ENCODE assay signal across 8 mouse cellular contexts in genomic region chr2:164769258-164770037, GRCm38 (mm10). TPM values are rescaled to one million over a fixed set of nuclear protein-coding genes. Genes with fewer than 3 reads are reported as not detected.
A peak's percentile ranks its signal among the peaks of the same experiment; 100 is the strongest.
DNase-seq lines count a peak whose midpoint lies in the region; ATAC-seq and TF ChIP-seq lines count a peak whose summit lies in the region.

Gene Ube2c, plus strand, starts transcription at chr2:164769898.

- peak; percentile 98 for ATAC-seq in embryonic facial prominence, embryonic 15.5 days (ENCODE audit: insufficient number of reproducible peaks, low FRiP score, low TSS enrichment, low read depth)
- peak; percentile 98 for ATAC-seq in limb, embryonic 14.5 days (ENCODE audit: low FRiP score, low read depth)
- peak; percentile 99 for ATAC-seq in midbrain, postnatal 0 days (ENCODE audit: low FRiP score)

- H3K27ac ChIP-seq in bone marrow, adult 2 months (ENCODE audit: control insufficient read depth, insufficient read depth, low read depth, low read length, poor library complexity), result peak within 1 kb of the TSS; percentile 68
- peak within 1 kb of the TSS; percentile 65 for H3K27ac ChIP-seq in embryonic facial prominence, embryonic 15.5 days (replicated peaks)
- H3K27ac ChIP-seq in limb, embryonic 14.5 days (replicated peaks; ENCODE audit: low read depth, low read length), result 0 out of 2 replicates have a peak within 1 kb of the TSS, but pooled peaks have one; percentile 58
- H3K27ac ChIP-seq in midbrain, postnatal 0 days (ENCODE audit: low read depth, low read length), result no peak within 1 kb of the TSS

- H3K4me1 ChIP-seq in bone marrow, adult 2 months (ENCODE audit: control insufficient read depth, insufficient read depth, low read length), result no peaks in the 10 kb centered on the region
- H3K4me1 ChIP-seq in embryonic facial prominence, embryonic 15.5 days, result peaks cover 30% of the 10 kb centered on the region
- peaks cover 6% of the 10 kb centered on the region for H3K4me1 ChIP-seq in limb, embryonic 14.5 days (ENCODE audit: control insufficient read depth, insufficient read depth, low read length)
- H3K4me1 ChIP-seq in midbrain, postnatal 0 days (ENCODE audit: insufficient read depth, low read length), result no peaks in the 10 kb centered on the region

- peak within 1 kb of the TSS; percentile 53 for H3K9ac ChIP-seq in embryonic facial prominence, embryonic 15.5 days
- peak within 1 kb of the TSS; percentile 65 for H3K9ac ChIP-seq in limb, embryonic 14.5 days (ENCODE audit: low read depth, low read length, severe bottlenecking)
- no peak within 1 kb of the TSS for H3K9ac ChIP-seq in midbrain, postnatal 0 days (replicated peaks; ENCODE audit: low read length, poor library complexity, severe bottlenecking)

- H3K4me2 ChIP-seq in embryonic facial prominence, embryonic 15.5 days (replicated peaks), result peak within 1 kb of the TSS; percentile 96
- H3K4me2 ChIP-seq in limb, embryonic 14.5 days (replicated peaks; ENCODE audit: low read depth, low read length, severe bottlenecking), result peak within 1 kb of the TSS; percentile 72
- peak within 1 kb of the TSS; percentile 78 for H3K4me2 ChIP-seq in midbrain, postnatal 0 days (ENCODE audit: low read depth, low read length, poor library complexity, severe bottlenecking)

- no peak for TF ChIP-seq CTCF in bone marrow, adult 2 months (IDR thresholded peaks at IDR 0.05; ENCODE audit: control insufficient read depth, insufficient read depth, low read length)
- peak; percentile 59 for TF ChIP-seq CTCF in midbrain, postnatal 0 days (IDR thresholded peaks at IDR 0.05)

- no peaks in the 10 kb centered on the region for H3K9me3 ChIP-seq in embryonic facial prominence, embryonic 15.5 days (replicated peaks)
- H3K9me3 ChIP-seq in limb, embryonic 14.5 days (ENCODE audit: control insufficient read depth, low read length), result no peaks in the 10 kb centered on the region
- no peaks in the 10 kb centered on the region for H3K9me3 ChIP-seq in midbrain, postnatal 0 days (ENCODE audit: low read length)

- H3K36me3 ChIP-seq in embryonic facial prominence, embryonic 15.5 days, result peaks cover 56% of the 10 kb centered on the region
- peaks cover 55% of the 10 kb centered on the region for H3K36me3 ChIP-seq in limb, embryonic 14.5 days (ENCODE audit: control insufficient read depth, insufficient read depth, low read length)
- peaks cover 22% of the 10 kb centered on the region for H3K36me3 ChIP-seq in midbrain, postnatal 0 days (ENCODE audit: insufficient read depth, low read length)

- no peaks in the 10 kb centered on the region for H3K27me3 ChIP-seq in embryonic facial prominence, embryonic 15.5 days
- H3K27me3 ChIP-seq in limb, embryonic 14.5 days (ENCODE audit: control insufficient read depth, insufficient read depth, low read length), result no peaks in the 10 kb centered on the region
- no peaks in the 10 kb centered on the region for H3K27me3 ChIP-seq in midbrain, postnatal 0 days (ENCODE audit: insufficient read depth, low read length)

- peak; percentile 99 for DNase-seq in 416B (ENCODE audit: low read depth)
- peak; percentile 99 for DNase-seq in heart, adult 8-10 months (ENCODE audit: low spot score)
- peak; percentile 99 for DNase-seq in kidney, adult 9 months
- DNase-seq in limb, embryonic 14.5 days (ENCODE audit: low spot score), result peak; percentile 99
- DNase-seq in midbrain, postnatal 0 days (ENCODE audit: low spot score), result peak; percentile 99
- DNase-seq in spleen, postnatal 14 days (ENCODE audit: low spot score in 2 of 2), result peak; percentile 96

- peak; percentile 89 for TF ChIP-seq POLR2A in bone marrow, adult 2 months (IDR thresholded peaks at IDR 0.05; ENCODE audit: borderline replicate concordance, control insufficient read depth, low read depth, low read length)
- TF ChIP-seq POLR2A in limb, embryonic 14.5 days (IDR thresholded peaks at IDR 0.05; ENCODE audit: borderline replicate concordance, extremely low read depth, insufficient read depth, insufficient read length), result 0 out of 2 replicates have a peak, but pooled peaks have one; percentile 23

- 2% methylated on average over 53 of the region's 53 CpGs for WGBS in bone marrow, adult 2 months
- WGBS in embryonic facial prominence, embryonic 15.5 days, result 2% methylated on average over 53 of the region's 53 CpGs
- 2% methylated on average over 53 of the region's 53 CpGs for WGBS in limb, embryonic 14.5 days
- 1% methylated on average over 52 of the region's 53 CpGs for WGBS in midbrain, postnatal 0 days

- peak within 1 kb of the TSS; percentile 98 for H3K4me3 ChIP-seq in bone marrow, adult 2 months (replicated peaks; ENCODE audit: control insufficient read depth, low read depth, low read length)
- peak within 1 kb of the TSS; percentile 66 for H3K4me3 ChIP-seq in embryonic facial prominence, embryonic 15.5 days (replicated peaks)
- peak within 1 kb of the TSS; percentile 70 for H3K4me3 ChIP-seq in limb, embryonic 14.5 days (replicated peaks; ENCODE audit: low read length)
- peak within 1 kb of the TSS; percentile 54 for H3K4me3 ChIP-seq in midbrain, postnatal 0 days (ENCODE audit: low read depth, low read length)

RNA-seq across cellular contexts. Expression of gene Ube2c, which starts in this region (rescaled TPM):
- polyA plus RNA-seq in bone marrow, adult 2 months (2011; ENCODE audit: insufficient read depth, insufficient read length, low replicate concordance, missing spikeins), result 261 and 459 TPM in 2 replicates
- polyA plus RNA-seq in embryonic facial prominence, embryonic 15.5 days (2015; fragmentation: Nextera tagmentation; extraction: Ambion mirVana), result 297 and 302 TPM in 2 replicates
- total RNA-seq in heart, adult 8-10 months (2022), result 1 to 10 TPM in 2 of 4 experiments, under 1 TPM in 2; 0.47 to 2.7 (median 1.4) TPM
- polyA plus RNA-seq in limb, embryonic 14.5 days (2012; rRNA removed), result 293 and 329 TPM in 2 replicates
- 279 and 305 TPM in 2 replicates for polyA plus RNA-seq in limb, embryonic 14.5 days (2014; fragmentation: Nextera tagmentation; extraction: Ambion mirVana)
- 14.6 and 38.5 TPM in 2 replicates for total RNA-seq in midbrain, postnatal 0 days (2014; rRNA removed)
- 18.1 and 18.4 TPM in 2 replicates for polyA plus RNA-seq in midbrain, postnatal 0 days (2015; fragmentation: Nextera tagmentation; extraction: Ambion mirVana)

Comparison
In these comparisons a context has a peak if more than half of its experiments do, and no peak if none do; other contexts are left out.
1. RNA of gene Ube2c (polyA plus RNA-seq): 297 to 302 TPM in embryonic facial prominence, embryonic 15.5 days, 279 to 329 TPM in limb, embryonic 14.5 days and 261 to 459 TPM in bone marrow, adult 2 months; 18.1 to 18.4 TPM in midbrain, postnatal 0 days; every median in the first group is over 10 times any median in the second.
2. Peak in every context shown above with its lines, with median percentiles within 50 percentile points of each other: DNase-seq, H3K4me3 ChIP-seq, ATAC-seq and H3K4me2 ChIP-seq.